Mouse (Mus musculus): ENCODE measurements around the gene Vax2. TPM values are rescaled to one million over a fixed set of nuclear protein-coding genes. Genes with fewer than 3 reads are reported as not detected.

The Vax2 gene
- polyA plus RNA-seq, 1 experiment from 2014 or later, result not detected

Other genes starting within 250 kb of the Vax2 start
- 76.5 and 80.2 TPM in 2 replicates for gene Dguok, start 204.3 kb upstream of the Vax2 start, polyA plus RNA-seq (2014; fragmentation: Nextera tagmentation; extraction: Ambion mirVana)
- 0.80 and 1.1 TPM in 2 replicates for gene Actg2, start 175.0 kb upstream of the Vax2 start, polyA plus RNA-seq (2014; fragmentation: Nextera tagmentation; extraction: Ambion mirVana)
- 61.0 and 70.1 TPM in 2 replicates for gene Stambp, start 138.5 kb upstream of the Vax2 start, polyA plus RNA-seq (2014; fragmentation: Nextera tagmentation; extraction: Ambion mirVana)
- 0.08 TPM in 1 of 2 replicates, not detected in the other for gene Clec4f, start 55.1 kb upstream of the Vax2 start, polyA plus RNA-seq (2014; fragmentation: Nextera tagmentation; extraction: Ambion mirVana)
- not detected in 2 replicates for gene Cd207, start 33.4 kb upstream of the Vax2 start, polyA plus RNA-seq (2014; fragmentation: Nextera tagmentation; extraction: Ambion mirVana)
- not detected in 2 replicates for gene Atp6v1b1, start 31.7 kb downstream of the Vax2 start, polyA plus RNA-seq (2014; fragmentation: Nextera tagmentation; extraction: Ambion mirVana)
- 0.24 and 0.27 TPM in 2 replicates for gene Ankrd53, start 51.4 kb downstream of the Vax2 start, polyA plus RNA-seq (2014; fragmentation: Nextera tagmentation; extraction: Ambion mirVana)
- gene Tex261, start 64.5 kb downstream of the Vax2 start, polyA plus RNA-seq (2014; fragmentation: Nextera tagmentation; extraction: Ambion mirVana), result 44.8 and 54.2 TPM in 2 replicates
- gene Nagk, start 83.7 kb downstream of the Vax2 start, polyA plus RNA-seq (2014; fragmentation: Nextera tagmentation; extraction: Ambion mirVana), result 99.0 and 112 TPM in 2 replicates
- gene Paip2b, start 120.5 kb downstream of the Vax2 start, polyA plus RNA-seq (2014; fragmentation: Nextera tagmentation; extraction: Ambion mirVana), result 26.0 and 29.7 TPM in 2 replicates
- gene Zfp638, start 155.8 kb downstream of the Vax2 start, polyA plus RNA-seq (2014; fragmentation: Nextera tagmentation; extraction: Ambion mirVana), result 104 and 118 TPM in 2 replicates

All from neural tube, embryonic 14.5 days (tissue).